In genomic region chr17:30063849-30064248, GRCm38 (mm10) we compare ENCODE assay signal across 22 mouse cellular contexts. TPM values are rescaled to one million over a fixed set of nuclear protein-coding genes. Genes with fewer than 3 reads are reported as not detected.
A peak's percentile ranks its signal among the peaks of the same experiment; 100 is the strongest.
DNase-seq lines count a peak whose midpoint lies in the region; ATAC-seq and TF ChIP-seq lines count a peak whose summit lies in the region.
"Had no signal": no experiment of that assay in that cellular context is flagged by ENCODE, and none has a peak within 500 bp of the region (broad histone marks: within the 10 kb centered on the region; RNA-seq: fewer than 3 reads in every experiment).

No protein-coding gene starts in this region.

- TF ChIP-seq EP300 in MEL (IDR thresholded peaks at IDR 0.05; ENCODE audit: low read depth in 1 of 2, low read length in 2 of 2) = no peak

- WGBS in hindbrain, embryonic 12.5 days = 41% methylated on average over 3 of the region's 3 CpGs
- 31% methylated on average over 3 of the region's 3 CpGs for WGBS in hindbrain, embryonic 14.5 days
- 20% methylated on average over 3 of the region's 3 CpGs for WGBS in large intestine, adult 2 months

- H3K4me3 ChIP-seq in hindbrain, embryonic 12.5 days = no peak overlapping the region
- no peak overlapping the region for H3K4me3 ChIP-seq in hindbrain, embryonic 14.5 days (replicated peaks; ENCODE audit: low read length)
- H3K4me3 ChIP-seq in MEL (ENCODE audit: control insufficient read depth in 1 of 2, insufficient read depth in 1 of 2, low read depth in 2 of 2, low read length in 2 of 2) = no peak overlapping the region
- H3K4me3 ChIP-seq: heart, embryonic 15.5 days; hindbrain, embryonic 15.5 days; limb, embryonic 13.5 days; midbrain, embryonic 15.5 days; neural tube, embryonic 12.5 days; stomach, embryonic 15.5 days had no signal

- DNase-seq in hindbrain, embryonic 14.5 days (ENCODE audit: low spot score) = no peak
- DNase-seq in MEL (ENCODE audit: low read depth, low spot score) = peak; percentile 30
- peak; percentile 21 for DNase-seq in c-Kit-positive CD71-positive TER-119-negative erythroid progenitor cells, embryonic 14.5 days (ENCODE audit: low read depth)
- DNase-seq in large intestine, adult 2 months (ENCODE audit: low read depth, low spot score) = peak; percentile 45
- DNase-seq in thymus, postnatal 14 days = no peak
- no peak for DNase-seq in kidney, adult 11 months
- DNase-seq: adrenal gland, adult 8-10 months; cerebellum, adult 2 months; cerebellum, postnatal 25 days; heart, postnatal 36 days; kidney, adult 18-20 months; lung, adult 18-20 months; thymus, adult 18-20 months had no signal

- no peak overlapping the region for H3K4me2 ChIP-seq in hindbrain, embryonic 12.5 days (replicated peaks)
- no peak overlapping the region for H3K4me2 ChIP-seq in hindbrain, embryonic 14.5 days (replicated peaks)
- H3K4me2 ChIP-seq: heart, embryonic 15.5 days; hindbrain, embryonic 15.5 days; limb, embryonic 13.5 days; midbrain, embryonic 15.5 days; neural tube, embryonic 12.5 days; stomach, embryonic 15.5 days had no signal

- H3K9me3 ChIP-seq in hindbrain, embryonic 12.5 days (replicated peaks) = no peaks in the 10 kb centered on the region
- H3K9me3 ChIP-seq in hindbrain, embryonic 14.5 days (ENCODE audit: control insufficient read depth, low read length) = no peaks in the 10 kb centered on the region
- H3K9me3 ChIP-seq in MEL (replicated peaks; ENCODE audit: insufficient read depth, low read length) = no peaks in the 10 kb centered on the region
- H3K9me3 ChIP-seq: heart, embryonic 15.5 days; hindbrain, embryonic 15.5 days; limb, embryonic 13.5 days; midbrain, embryonic 15.5 days; neural tube, embryonic 12.5 days; stomach, embryonic 15.5 days had no signal

- H3K36me3 ChIP-seq in hindbrain, embryonic 12.5 days = no peaks in the 10 kb centered on the region
- H3K36me3 ChIP-seq in hindbrain, embryonic 14.5 days (replicated peaks; ENCODE audit: control insufficient read depth, insufficient read depth) = no peaks in the 10 kb centered on the region; the same call in 1 of the 2 replicates
- peaks cover 2 to 23% of the 10 kb centered on the region in 2 experiments; a peak in 3 of 4 replicates for H3K36me3 ChIP-seq in MEL (ENCODE audit: control insufficient read depth in 1 of 2, insufficient read depth in 2 of 2, low read length in 2 of 2)
- H3K36me3 ChIP-seq: heart, embryonic 15.5 days; hindbrain, embryonic 15.5 days; midbrain, embryonic 15.5 days; neural tube, embryonic 12.5 days; stomach, embryonic 15.5 days had no signal

- peak overlapping the region; percentile 13; the same call in 1 of the 2 replicates for H3K27ac ChIP-seq in hindbrain, embryonic 12.5 days
- H3K27ac ChIP-seq in hindbrain, embryonic 14.5 days = no peak overlapping the region
- H3K27ac ChIP-seq in MEL (ENCODE audit: control insufficient read depth, low read depth, low read length) = no peak overlapping the region
- H3K27ac ChIP-seq: heart, embryonic 15.5 days; hindbrain, embryonic 15.5 days; kidney, postnatal 0 days; limb, embryonic 13.5 days; neural tube, embryonic 12.5 days; stomach, embryonic 15.5 days had no signal

- H3K4me1 ChIP-seq in hindbrain, embryonic 12.5 days = peaks cover 14% of the 10 kb centered on the region
- H3K4me1 ChIP-seq in hindbrain, embryonic 14.5 days (replicated peaks; ENCODE audit: control insufficient read depth, insufficient read depth, low read length) = peaks cover 15% of the 10 kb centered on the region
- H3K4me1 ChIP-seq in MEL (ENCODE audit: control insufficient read depth in 1 of 2, insufficient read depth in 2 of 2, low read length in 2 of 2) = peaks cover 2 to 9% of the 10 kb centered on the region in 2 experiments

- no peak overlapping the region for H3K9ac ChIP-seq in hindbrain, embryonic 12.5 days
- H3K9ac ChIP-seq in hindbrain, embryonic 14.5 days = no peak overlapping the region
- H3K9ac ChIP-seq in MEL (ENCODE audit: control insufficient read depth, low read depth, low read length, poor library complexity, severe bottlenecking) = no peak overlapping the region
- H3K9ac ChIP-seq: heart, embryonic 15.5 days; hindbrain, embryonic 15.5 days; limb, embryonic 13.5 days; midbrain, embryonic 15.5 days; neural tube, embryonic 12.5 days; stomach, embryonic 15.5 days had no signal

- ATAC-seq in hindbrain, embryonic 12.5 days (ENCODE audit: low FRiP score) = no peak
- no peak for ATAC-seq in hindbrain, embryonic 14.5 days (ENCODE audit: low FRiP score)
- ATAC-seq: activated CD4-positive, CD25-positive, alpha-beta regulatory T cell, adult 4 months; midbrain, embryonic 15.5 days had no signal

- no peaks in the 10 kb centered on the region for H3K27me3 ChIP-seq in hindbrain, embryonic 12.5 days
- no peaks in the 10 kb centered on the region for H3K27me3 ChIP-seq in hindbrain, embryonic 14.5 days (ENCODE audit: control insufficient read depth, insufficient read depth, low read length)
- no peaks in the 10 kb centered on the region for H3K27me3 ChIP-seq in MEL (ENCODE audit: control insufficient read depth in 1 of 2, insufficient read depth in 2 of 2, low read length in 2 of 2)
- H3K27me3 ChIP-seq: heart, embryonic 15.5 days; hindbrain, embryonic 15.5 days; limb, embryonic 13.5 days; midbrain, embryonic 15.5 days; neural tube, embryonic 12.5 days; stomach, embryonic 15.5 days had no signal

- no peak for TF ChIP-seq CTCF in MEL (IDR thresholded peaks at IDR 0.05 in 2 of 3, conservative IDR thresholded peaks at IDR 0.05 in 1 of 3; ENCODE audit: control insufficient read depth in 1 of 3, insufficient read depth in 1 of 3, low read depth in 2 of 3, low read length in 3 of 3, poor library complexity in 1 of 3, severe bottlenecking in 1 of 3)

- H3K79me2 ChIP-seq in MEL (ENCODE audit: control insufficient read depth, insufficient read depth, low read length, poor library complexity) = peaks cover 2% of the 10 kb centered on the region; the same call in 1 of the 2 replicates

- TF ChIP-seq RAD21 in MEL (IDR thresholded peaks at IDR 0.05; ENCODE audit: low read depth, low read length) = no peak

- TF ChIP-seq POLR2A in MEL (IDR thresholded peaks at IDR 0.05; ENCODE audit: control insufficient read depth in 1 of 2, insufficient read depth in 1 of 2, low read depth in 1 of 2, low read length in 2 of 2, poor library complexity in 1 of 2) = no peak

TF ChIP-seq in MEL, 35 proteins besides CTCF, POLR2A, EP300 and RAD21:
- TF ChIP-seq MEF2A (IDR thresholded peaks at IDR 0.05; ENCODE audit: extremely low read depth, insufficient replicate concordance, low read depth, low read length, poor library complexity, severe bottlenecking) (no peak), USF1 (IDR thresholded peaks at IDR 0.05; ENCODE audit: low read depth, low read length) (peak; percentile 42; the same call in 1 of the 2 replicates), USF2 (IDR thresholded peaks at IDR 0.05; ENCODE audit: borderline replicate concordance in 1 of 2, insufficient read depth in 1 of 2, low read depth in 1 of 2, low read length in 2 of 2) (no peak)

RNA-seq across cellular contexts. Expression of gene Zfand3, which starts 59.3 kb away (rescaled TPM):
- polyA plus RNA-seq in hindbrain, embryonic 12.5 days (2016; fragmentation: Nextera tagmentation; extraction: Ambion mirVana) = 85.6 and 95.1 TPM in 2 replicates
- polyA plus RNA-seq in hindbrain, embryonic 14.5 days (2014; fragmentation: Nextera tagmentation; extraction: Ambion mirVana) = 40.4 and 43.2 TPM in 2 replicates
- total RNA-seq in MEL (2012; rRNA removed) = 28.3 and 31.7 TPM in 2 replicates
- 10 to 100 TPM in 1 of 2 experiments, not detected in 1; 48.8 TPM for polyA plus RNA-seq in MEL (2012; ENCODE audit: insufficient read depth in 1 of 2, insufficient read length in 2 of 2, low read depth in 1 of 2, low replicate concordance in 2 of 2, missing spikeins in 1 of 2)
- polyA plus RNA-seq in large intestine, adult 2 months (2012; rRNA removed) = 59.3 and 63.1 TPM in 2 replicates

Comparison
In these comparisons a context has a peak if more than half of its experiments do, and no peak if none do; other contexts are left out.
1. DNase-seq: peak in MEL (single experiment), c-Kit-positive CD71-positive TER-119-negative erythroid progenitor cells, embryonic 14.5 days (single experiment) and large intestine, adult 2 months (single experiment); none in hindbrain, embryonic 14.5 days (single experiment), thymus, postnatal 14 days (single experiment) and kidney, adult 11 months (single experiment).